Mouse (Mus musculus): ENCODE measurements at regions not wholly inside any gene's neighbourhood (a gene's known extent, or its start where the extent isn't known, plus 50 kb on each side); places are given as distances from the start of the nearest gene placed in this dataset.
A peak's percentile ranks its signal among the peaks of the same experiment; 100 is the strongest.

DNA sequence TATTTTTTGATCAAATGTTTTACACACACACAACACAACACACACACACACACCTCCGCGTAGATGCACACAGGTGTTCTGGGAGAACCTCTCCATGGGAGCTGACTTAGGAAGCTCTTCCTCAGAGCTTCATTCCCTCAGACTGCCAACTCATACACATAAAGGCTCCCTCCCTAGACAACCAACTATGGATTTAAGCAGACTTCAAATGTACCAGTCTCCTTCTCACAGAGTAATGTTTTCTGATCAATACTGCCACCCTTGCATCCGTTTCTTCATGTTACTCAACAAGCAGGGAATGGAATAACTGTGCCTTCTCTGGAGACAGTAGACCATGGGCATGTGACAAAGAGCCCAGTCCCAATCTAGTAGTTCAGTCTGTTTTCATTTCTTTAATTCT is 219.0 kb downstream of the Mef2c start:
- peaks cover 5% of the 10 kb centered on the region; the same call in 1 of the 2 replicates for H3K4me1 ChIP-seq (ENCODE audit: control insufficient read depth, insufficient read depth, low read length)
- H3K27ac ChIP-seq (ENCODE audit: low read depth, low read length) = no peak overlapping the region
- peaks cover 87% of the 10 kb centered on the region for H3K27me3 ChIP-seq (ENCODE audit: control insufficient read depth, insufficient read depth, low read length)
- H3K9me3 ChIP-seq (replicated peaks; ENCODE audit: control insufficient read depth, low read length) = no peaks in the 10 kb centered on the region
- 8% methylated on average over 3 of the region's 3 CpGs for WGBS (ENCODE audit: insufficient replicate concordance)
- no peak for ATAC-seq (replicated peaks; ENCODE audit: insufficient number of reproducible peaks, low FRiP score, low TSS enrichment)
- no peak overlapping the region for H3K4me3 ChIP-seq (ENCODE audit: low read depth, low read length)
- H3K36me3 ChIP-seq (ENCODE audit: control insufficient read depth, insufficient read depth, low read length) = no peaks in the 10 kb centered on the region
- H3K9ac ChIP-seq (ENCODE audit: low read depth, low read length) = no peak overlapping the region
- no peak overlapping the region for H3K4me2 ChIP-seq

DNA sequence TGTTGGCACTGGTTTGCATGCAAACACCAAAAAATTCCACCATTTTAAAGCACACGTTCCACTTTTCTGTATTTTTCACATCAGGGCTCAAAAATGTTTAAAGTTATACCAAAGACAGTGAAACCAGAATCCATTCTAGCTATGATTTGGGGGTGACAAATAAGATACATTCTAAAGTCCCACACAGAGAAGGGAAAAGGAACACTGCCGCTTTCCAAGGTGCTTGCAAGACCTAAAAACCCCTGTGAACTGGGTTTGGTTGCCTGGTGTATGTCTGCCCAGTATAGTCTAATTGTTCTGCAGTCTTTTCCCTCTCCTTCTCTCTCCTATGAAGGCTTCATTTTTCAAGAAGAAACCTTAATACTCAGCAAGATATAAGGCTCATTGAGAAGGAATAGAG is 219.6 kb downstream of the Mef2c start:
- H3K27me3 ChIP-seq (ENCODE audit: control insufficient read depth, insufficient read depth, low read length) = peaks cover 87% of the 10 kb centered on the region
- no peaks in the 10 kb centered on the region for H3K36me3 ChIP-seq (ENCODE audit: control insufficient read depth, insufficient read depth, low read length)
- no peak overlapping the region for H3K4me3 ChIP-seq (ENCODE audit: low read depth, low read length)
- H3K9ac ChIP-seq (ENCODE audit: low read depth, low read length) = no peak overlapping the region
- WGBS (ENCODE audit: insufficient replicate concordance) = 19% methylated on average over 2 of the region's 2 CpGs
- H3K9me3 ChIP-seq (replicated peaks; ENCODE audit: control insufficient read depth, low read length) = no peaks in the 10 kb centered on the region
- H3K4me2 ChIP-seq = no peak overlapping the region
- H3K4me1 ChIP-seq (ENCODE audit: control insufficient read depth, insufficient read depth, low read length) = peaks cover 5% of the 10 kb centered on the region; the same call in 1 of the 2 replicates
- no peak overlapping the region for H3K27ac ChIP-seq (ENCODE audit: low read depth, low read length)
- no peak for ATAC-seq (replicated peaks; ENCODE audit: insufficient number of reproducible peaks, low FRiP score, low TSS enrichment)

DNA sequence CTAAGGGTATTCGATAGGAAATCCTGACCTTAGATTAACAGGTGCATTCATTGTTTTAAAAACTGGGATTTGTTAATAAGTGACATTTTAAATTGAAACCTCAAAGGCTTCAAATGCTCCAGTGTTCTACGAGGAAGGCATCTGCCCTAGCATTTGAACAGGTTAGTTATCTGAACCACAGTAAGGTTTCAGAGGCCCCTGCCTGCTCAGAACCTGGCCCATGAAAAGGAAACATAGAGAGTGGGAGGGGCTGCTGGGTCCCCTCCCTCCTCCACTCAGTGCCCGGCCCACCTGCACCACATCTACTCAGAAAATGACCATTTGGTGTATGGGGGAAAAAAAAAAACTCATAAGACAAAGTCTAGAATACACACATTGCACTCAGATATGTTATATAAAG is 220.4 kb downstream of the Mef2c start:
- Histone ChIP-seq H3K4me3 (ENCODE audit: low read depth, low read length) (no peak overlapping the region), H3K4me2 (no peak overlapping the region), H3K9ac (ENCODE audit: low read depth, low read length) (no peak overlapping the region), H3K4me1 (ENCODE audit: control insufficient read depth, insufficient read depth, low read length) (peaks cover 5% of the 10 kb centered on the region; the same call in 1 of the 2 replicates), H3K27ac (ENCODE audit: low read depth, low read length) (no peak overlapping the region), H3K27me3 (ENCODE audit: control insufficient read depth, insufficient read depth, low read length) (peaks cover 84% of the 10 kb centered on the region), H3K36me3 (ENCODE audit: control insufficient read depth, insufficient read depth, low read length) (no peaks in the 10 kb centered on the region), H3K9me3 (replicated peaks; ENCODE audit: control insufficient read depth, low read length) (no peaks in the 10 kb centered on the region)
- no peak for ATAC-seq (replicated peaks; ENCODE audit: insufficient number of reproducible peaks, low FRiP score, low TSS enrichment)
- 25% methylated on average over 3 of the region's 3 CpGs for WGBS (ENCODE audit: insufficient replicate concordance)

- Histone ChIP-seq H3K9ac (ENCODE audit: low read depth, low read length) (no peak overlapping the region), H3K27ac (ENCODE audit: low read depth, low read length) (no peak overlapping the region), H3K4me2 (no peak overlapping the region), H3K4me1 (ENCODE audit: control insufficient read depth, insufficient read depth, low read length) (peaks cover 6% of the 10 kb centered on the region), H3K4me3 (ENCODE audit: low read depth, low read length) (no peak overlapping the region), H3K27me3 (ENCODE audit: control insufficient read depth, insufficient read depth, low read length) (peaks cover 81% of the 10 kb centered on the region), H3K36me3 (ENCODE audit: control insufficient read depth, insufficient read depth, low read length) (no peaks in the 10 kb centered on the region), H3K9me3 (replicated peaks; ENCODE audit: control insufficient read depth, low read length) (no peaks in the 10 kb centered on the region)
- no peak for ATAC-seq (replicated peaks; ENCODE audit: insufficient number of reproducible peaks, low FRiP score, low TSS enrichment)
- WGBS (ENCODE audit: insufficient replicate concordance) = 1% methylated on average over 11 of the region's 11 CpGs
Observed at GRCm38 (mm10) chr13:83724995-83725394, 221.2 kb downstream of the Mef2c start.

- Histone ChIP-seq H3K4me3 (ENCODE audit: low read depth, low read length) (no peak overlapping the region), H3K4me2 (no peak overlapping the region), H3K27me3 (ENCODE audit: control insufficient read depth, insufficient read depth, low read length) (peaks cover 82% of the 10 kb centered on the region), H3K9ac (ENCODE audit: low read depth, low read length) (no peak overlapping the region), H3K36me3 (ENCODE audit: control insufficient read depth, insufficient read depth, low read length) (no peaks in the 10 kb centered on the region), H3K4me1 (ENCODE audit: control insufficient read depth, insufficient read depth, low read length) (peaks cover 7% of the 10 kb centered on the region), H3K27ac (ENCODE audit: low read depth, low read length) (no peak overlapping the region), H3K9me3 (replicated peaks; ENCODE audit: control insufficient read depth, low read length) (no peaks in the 10 kb centered on the region)
- 2% methylated on average over 13 of the region's 13 CpGs for whole genome bisulfite sequencing (ENCODE audit: insufficient replicate concordance)
- no peak for ATAC-seq (replicated peaks; ENCODE audit: insufficient number of reproducible peaks, low FRiP score, low TSS enrichment)
Observed at GRCm38 (mm10) chr13:83725831-83726230, 222.0 kb downstream of the Mef2c start.

- Histone ChIP-seq H3K4me3 (ENCODE audit: low read depth, low read length) (no peak overlapping the region; the same call in 1 of the 2 replicates), H3K27me3 (ENCODE audit: control insufficient read depth, insufficient read depth, low read length) (peaks cover 77% of the 10 kb centered on the region), H3K36me3 (ENCODE audit: control insufficient read depth, insufficient read depth, low read length) (no peaks in the 10 kb centered on the region), H3K27ac (ENCODE audit: low read depth, low read length) (no peak overlapping the region), H3K4me1 (ENCODE audit: control insufficient read depth, insufficient read depth, low read length) (peaks cover 5% of the 10 kb centered on the region), H3K9ac (ENCODE audit: low read depth, low read length) (no peak overlapping the region), H3K9me3 (replicated peaks; ENCODE audit: control insufficient read depth, low read length) (no peaks in the 10 kb centered on the region), H3K4me2 (peak overlapping the region; percentile 51)
- WGBS (ENCODE audit: insufficient replicate concordance) = 4% methylated on average over 13 of the region's 13 CpGs
- ATAC-seq (replicated peaks; ENCODE audit: insufficient number of reproducible peaks, low FRiP score, low TSS enrichment) = no peak
Observed at GRCm38 (mm10) chr13:83726346-83726975, 222.6 kb downstream of the Mef2c start.

DNA sequence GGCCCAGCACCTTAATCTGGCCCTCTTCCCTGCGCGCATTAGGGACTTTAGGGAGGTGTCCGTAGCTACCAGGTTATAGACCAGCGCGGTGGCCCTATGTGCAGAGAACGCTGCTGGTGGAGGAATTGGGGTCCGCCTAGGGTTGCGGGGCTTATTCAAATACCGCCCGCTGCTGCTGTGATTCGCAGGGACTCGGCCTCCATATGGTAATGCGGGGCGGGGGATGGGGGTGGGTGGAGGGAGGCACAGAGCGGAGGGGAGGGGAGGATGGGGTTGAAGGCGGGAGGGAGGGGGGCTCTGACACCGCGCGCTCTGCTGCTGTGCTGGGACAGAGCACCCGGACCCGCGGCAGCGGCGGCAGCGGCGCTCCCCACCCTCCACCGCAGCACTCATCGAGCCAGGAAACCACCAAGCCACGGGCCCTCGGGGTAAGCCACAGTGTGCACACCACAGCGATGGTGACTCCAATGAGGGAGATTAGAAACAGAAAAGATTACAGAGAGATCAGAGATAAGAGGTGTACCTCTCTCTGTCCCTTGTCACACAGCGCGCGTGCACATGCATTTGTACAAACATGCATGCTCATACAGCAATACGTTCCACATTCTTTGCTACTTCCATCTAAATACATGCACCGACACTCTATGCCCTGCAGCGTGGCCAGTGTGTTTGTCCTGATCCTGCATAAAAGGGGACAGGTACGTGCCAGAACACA is 223.4 kb downstream of the Mef2c start:
- Histone ChIP-seq H3K27me3 (ENCODE audit: control insufficient read depth, insufficient read depth, low read length) (peaks cover 76% of the 10 kb centered on the region), H3K9me3 (replicated peaks; ENCODE audit: control insufficient read depth, low read length) (no peaks in the 10 kb centered on the region), H3K9ac (ENCODE audit: low read depth, low read length) (no peak overlapping the region), H3K4me3 (ENCODE audit: low read depth, low read length) (peak overlapping the region; percentile 22), H3K4me1 (ENCODE audit: control insufficient read depth, insufficient read depth, low read length) (peaks cover 5% of the 10 kb centered on the region), H3K27ac (ENCODE audit: low read depth, low read length) (no peak overlapping the region), H3K36me3 (ENCODE audit: control insufficient read depth, insufficient read depth, low read length) (no peaks in the 10 kb centered on the region), H3K4me2 (peak overlapping the region; percentile 51)
- ATAC-seq (replicated peaks; ENCODE audit: insufficient number of reproducible peaks, low FRiP score, low TSS enrichment) = no peak
- WGBS (ENCODE audit: insufficient replicate concordance) = 2% methylated on average over 38 of the region's 38 CpGs

DNA sequence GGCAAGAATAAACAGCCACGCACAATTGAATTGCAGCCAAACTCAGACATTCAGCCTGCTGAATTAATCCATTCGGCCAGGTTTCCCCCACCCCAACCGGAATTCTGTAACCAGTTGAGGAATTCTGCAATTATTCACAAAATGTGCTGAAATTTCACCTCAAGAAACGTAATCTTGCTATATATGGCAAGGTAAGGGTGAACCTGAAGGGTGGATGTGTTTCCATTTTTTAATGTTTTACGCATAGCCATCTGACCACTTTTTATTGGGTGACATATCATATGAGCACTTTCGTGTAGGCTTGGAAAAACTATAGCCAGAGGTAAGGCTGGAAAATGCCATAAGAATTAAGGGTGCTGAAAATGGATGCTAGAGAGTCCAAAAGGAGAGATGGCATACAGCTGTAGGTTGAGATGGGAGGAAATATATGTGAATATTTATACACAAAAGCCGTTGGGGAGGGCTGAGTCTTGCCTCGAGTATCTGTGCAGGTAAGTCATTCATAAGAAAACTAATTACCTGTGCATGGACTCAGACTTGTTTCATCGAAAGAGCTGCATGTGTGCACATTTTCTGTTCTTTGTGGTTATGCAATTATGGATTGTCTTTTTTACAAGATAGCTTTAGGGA is 224.0 kb downstream of the Mef2c start:
- no peaks in the 10 kb centered on the region for H3K36me3 ChIP-seq (ENCODE audit: control insufficient read depth, insufficient read depth, low read length)
- no peak overlapping the region for H3K27ac ChIP-seq (ENCODE audit: low read depth, low read length)
- no peak overlapping the region for H3K9ac ChIP-seq (ENCODE audit: low read depth, low read length)
- no peaks in the 10 kb centered on the region for H3K9me3 ChIP-seq (replicated peaks; ENCODE audit: control insufficient read depth, low read length)
- H3K4me1 ChIP-seq (ENCODE audit: control insufficient read depth, insufficient read depth, low read length) = peaks cover 5% of the 10 kb centered on the region
- 10% methylated on average over 9 of the region's 9 CpGs for WGBS (ENCODE audit: insufficient replicate concordance)
- H3K4me2 ChIP-seq = no peak overlapping the region
- H3K4me3 ChIP-seq (ENCODE audit: low read depth, low read length) = no peak overlapping the region
- H3K27me3 ChIP-seq (ENCODE audit: control insufficient read depth, insufficient read depth, low read length) = peaks cover 75% of the 10 kb centered on the region
- no peak for ATAC-seq (replicated peaks; ENCODE audit: insufficient number of reproducible peaks, low FRiP score, low TSS enrichment)

Measured in heart, embryonic 11.5 days (tissue).